Mouse (Mus musculus): ENCODE data around the gene Setd1a. TPM values are rescaled to one million over a fixed set of nuclear protein-coding genes. Genes with fewer than 3 reads are reported as not detected.

Gene Setd1a
- 7.2 TPM for polyA plus RNA-seq (2014; fragmentation: Illumina TruSeq; extraction: RNeasy Lipid Tissue Mini Kit (QIAGEN cat#74804); ENCODE audit: low read depth, low replicate concordance)

GRCm38 (mm10) chr7:127776426-127776825, at the start of gene Setd1a:
Setd1a (plus strand) TSS chr7:127776670.

GRCm38 (mm10) chr7:127732066-127732465, 44.4 kb upstream of the Setd1a start, which contains the start of gene Ctf2:
Ctf2 (minus strand) TSS chr7:127732166.

GRCm38 (mm10) chr7:127744366-127745045, 32.0 kb upstream of the Setd1a start, which contains the start of gene Fbxl19:
Fbxl19 (plus strand) TSS chr7:127744543.

GRCm38 (mm10) chr7:127769651-127770038, 6.8 kb upstream of the Setd1a start, which contains the start of gene Orai3:
Orai3 (plus strand) TSS chr7:127769815.

GRCm38 (mm10) chr7:127785308-127785707, 8.8 kb downstream of the Setd1a start, which contains the start of gene Gm49388:
Gm49388 (plus strand) TSS chr7:127785608.

GRCm38 (mm10) chr7:127800435-127801009, 24.1 kb downstream of the Setd1a start, which contains the start of gene Hsd3b7:
Hsd3b7 (plus strand) TSS chr7:127800604.

GRCm38 (mm10) chr7:127824176-127824871, 47.9 kb downstream of the Setd1a start, which contains the start of the genes Stx4a and Stx1b:
Stx4a (plus strand) TSS chr7:127824294.
Stx1b (minus strand) TSS chr7:127824549.

Other genes with a start within 250 kb of the Setd1a start
- not detected for gene Tmem265, start 215.3 kb upstream of the Setd1a start, polyA plus RNA-seq (2014; fragmentation: Illumina TruSeq; extraction: RNeasy Lipid Tissue Mini Kit (QIAGEN cat#74804); ENCODE audit: low read depth, low replicate concordance)
- 445 TPM for gene Phkg2, start 203.3 kb upstream of the Setd1a start, polyA plus RNA-seq (2014; fragmentation: Illumina TruSeq; extraction: RNeasy Lipid Tissue Mini Kit (QIAGEN cat#74804); ENCODE audit: low read depth, low replicate concordance)
- gene Ccdc189, start 188.1 kb upstream of the Setd1a start, polyA plus RNA-seq (2014; fragmentation: Illumina TruSeq; extraction: RNeasy Lipid Tissue Mini Kit (QIAGEN cat#74804); ENCODE audit: low read depth, low replicate concordance) = 22.2 TPM
- 6.3 TPM for gene Rnf40, start 187.9 kb upstream of the Setd1a start, polyA plus RNA-seq (2014; fragmentation: Illumina TruSeq; extraction: RNeasy Lipid Tissue Mini Kit (QIAGEN cat#74804); ENCODE audit: low read depth, low replicate concordance)
- 7.4 TPM for gene Zfp629, start 160.9 kb upstream of the Setd1a start, polyA plus RNA-seq (2014; fragmentation: Illumina TruSeq; extraction: RNeasy Lipid Tissue Mini Kit (QIAGEN cat#74804); ENCODE audit: low read depth, low replicate concordance)
- gene Bcl7c, start 67.7 kb upstream of the Setd1a start, polyA plus RNA-seq (2014; fragmentation: Illumina TruSeq; extraction: RNeasy Lipid Tissue Mini Kit (QIAGEN cat#74804); ENCODE audit: low read depth, low replicate concordance) = 3.0 TPM
- gene Ctf1, start 63.9 kb upstream of the Setd1a start, polyA plus RNA-seq (2014; fragmentation: Illumina TruSeq; extraction: RNeasy Lipid Tissue Mini Kit (QIAGEN cat#74804); ENCODE audit: low read depth, low replicate concordance) = 5.1 TPM
- not detected for gene Ctf2, start 44.5 kb upstream of the Setd1a start, polyA plus RNA-seq (2014; fragmentation: Illumina TruSeq; extraction: RNeasy Lipid Tissue Mini Kit (QIAGEN cat#74804); ENCODE audit: low read depth, low replicate concordance)
- gene Fbxl19, start 32.1 kb upstream of the Setd1a start, polyA plus RNA-seq (2014; fragmentation: Illumina TruSeq; extraction: RNeasy Lipid Tissue Mini Kit (QIAGEN cat#74804); ENCODE audit: low read depth, low replicate concordance) = 2.2 TPM
- 1.1 TPM for gene Orai3, start 6.9 kb upstream of the Setd1a start, polyA plus RNA-seq (2014; fragmentation: Illumina TruSeq; extraction: RNeasy Lipid Tissue Mini Kit (QIAGEN cat#74804); ENCODE audit: low read depth, low replicate concordance)
- not detected for gene Gm49388, start 8.9 kb downstream of the Setd1a start, polyA plus RNA-seq (2014; fragmentation: Illumina TruSeq; extraction: RNeasy Lipid Tissue Mini Kit (QIAGEN cat#74804); ENCODE audit: low read depth, low replicate concordance)
- gene Hsd3b7, start 23.9 kb downstream of the Setd1a start, polyA plus RNA-seq (2014; fragmentation: Illumina TruSeq; extraction: RNeasy Lipid Tissue Mini Kit (QIAGEN cat#74804); ENCODE audit: low read depth, low replicate concordance) = 1.9 TPM
- gene Stx4a, start 47.6 kb downstream of the Setd1a start, polyA plus RNA-seq (2014; fragmentation: Illumina TruSeq; extraction: RNeasy Lipid Tissue Mini Kit (QIAGEN cat#74804); ENCODE audit: low read depth, low replicate concordance) = 3.1 TPM
- 0.49 TPM for gene Stx1b, start 47.9 kb downstream of the Setd1a start, polyA plus RNA-seq (2014; fragmentation: Illumina TruSeq; extraction: RNeasy Lipid Tissue Mini Kit (QIAGEN cat#74804); ENCODE audit: low read depth, low replicate concordance)
- gene Zfp646, start 99.6 kb downstream of the Setd1a start, polyA plus RNA-seq (2014; fragmentation: Illumina TruSeq; extraction: RNeasy Lipid Tissue Mini Kit (QIAGEN cat#74804); ENCODE audit: low read depth, low replicate concordance) = 21.3 TPM
- 0.91 TPM for gene Zfp668, start 100.2 kb downstream of the Setd1a start, polyA plus RNA-seq (2014; fragmentation: Illumina TruSeq; extraction: RNeasy Lipid Tissue Mini Kit (QIAGEN cat#74804); ENCODE audit: low read depth, low replicate concordance)
- not detected for gene Prss53, start 114.3 kb downstream of the Setd1a start, polyA plus RNA-seq (2014; fragmentation: Illumina TruSeq; extraction: RNeasy Lipid Tissue Mini Kit (QIAGEN cat#74804); ENCODE audit: low read depth, low replicate concordance)
- gene Gm21974, start 118.8 kb downstream of the Setd1a start, polyA plus RNA-seq (2014; fragmentation: Illumina TruSeq; extraction: RNeasy Lipid Tissue Mini Kit (QIAGEN cat#74804); ENCODE audit: low read depth, low replicate concordance) = not detected
- 12.4 TPM for gene Vkorc1, start 118.9 kb downstream of the Setd1a start, polyA plus RNA-seq (2014; fragmentation: Illumina TruSeq; extraction: RNeasy Lipid Tissue Mini Kit (QIAGEN cat#74804); ENCODE audit: low read depth, low replicate concordance)
- 0.62 TPM for gene Bckdk, start 127.4 kb downstream of the Setd1a start, polyA plus RNA-seq (2014; fragmentation: Illumina TruSeq; extraction: RNeasy Lipid Tissue Mini Kit (QIAGEN cat#74804); ENCODE audit: low read depth, low replicate concordance)
- 52.0 TPM for gene Kat8, start 135.8 kb downstream of the Setd1a start, polyA plus RNA-seq (2014; fragmentation: Illumina TruSeq; extraction: RNeasy Lipid Tissue Mini Kit (QIAGEN cat#74804); ENCODE audit: low read depth, low replicate concordance)
- not detected for gene Prss8, start 153.4 kb downstream of the Setd1a start, polyA plus RNA-seq (2014; fragmentation: Illumina TruSeq; extraction: RNeasy Lipid Tissue Mini Kit (QIAGEN cat#74804); ENCODE audit: low read depth, low replicate concordance)
- not detected for gene Prss36, start 170.1 kb downstream of the Setd1a start, polyA plus RNA-seq (2014; fragmentation: Illumina TruSeq; extraction: RNeasy Lipid Tissue Mini Kit (QIAGEN cat#74804); ENCODE audit: low read depth, low replicate concordance)
- 440 TPM for gene Fus, start 190.8 kb downstream of the Setd1a start, polyA plus RNA-seq (2014; fragmentation: Illumina TruSeq; extraction: RNeasy Lipid Tissue Mini Kit (QIAGEN cat#74804); ENCODE audit: low read depth, low replicate concordance)
- 0.52 TPM for gene Pycard, start 217.2 kb downstream of the Setd1a start, polyA plus RNA-seq (2014; fragmentation: Illumina TruSeq; extraction: RNeasy Lipid Tissue Mini Kit (QIAGEN cat#74804); ENCODE audit: low read depth, low replicate concordance)
- gene Trim72, start 227.3 kb downstream of the Setd1a start, polyA plus RNA-seq (2014; fragmentation: Illumina TruSeq; extraction: RNeasy Lipid Tissue Mini Kit (QIAGEN cat#74804); ENCODE audit: low read depth, low replicate concordance) = not detected